Mouse (Mus musculus) lung, embryonic 16.5 days (tissue): Measurements from ENCODE around the gene Tyw3. TPM values are rescaled to one million over a fixed set of nuclear protein-coding genes. Genes with fewer than 3 reads are reported as not detected.
A peak's percentile ranks its signal among the peaks of the same experiment; 100 is the strongest.
"Not testable (repeated sequence)": the region's sequence is repeated elsewhere in the genome, so short reads cannot be mapped to it uniquely, and the experiment has no call there.

Source experiments
- ATAC-seq: fragments of 200-750 bp; cut with Nextera tagmentation; 2 replicates; pipeline ENCODE4 v1.8.0; 2017; ENCODE audit warnings: low read depth, mild to moderate bottlenecking, moderate library complexity
- H3K27ac ChIP-seq: fragments of 300-500 bp; sonication (generic); 2 replicates; pipeline ENCODE4 v1.5.1; 2014; ENCODE audit warnings: mild to moderate bottlenecking, control low read depth, low read length
- H3K27me3 ChIP-seq: fragments of 300-500 bp; sonication (generic); 2 replicates; pipeline ENCODE4 v1.6.1; 2014; ENCODE audit warnings: low read depth, low read length, mixed read lengths; ENCODE audit not compliant: control insufficient read depth, insufficient read depth
- H3K36me3 ChIP-seq: fragments of 300-500 bp; sonication (generic); 2 replicates; pipeline ENCODE4 v1.6.1; 2014; ENCODE audit warnings: low read length; ENCODE audit not compliant: control insufficient read depth, insufficient read depth
- H3K4me1 ChIP-seq: fragments of 300-500 bp; sonication (generic); replicated peaks from 2 replicates; pipeline ENCODE4 v1.6.1; 2014; ENCODE audit warnings: low read length, mixed read lengths; ENCODE audit not compliant: control insufficient read depth, insufficient read depth
- H3K4me2 ChIP-seq: fragments of 300-500 bp; sonication (generic); 2 replicates; pipeline ENCODE4 v1.6.1; 2014; ENCODE audit warnings: low read depth, low read length, control low read depth
- H3K4me3 ChIP-seq: fragments of 300-500 bp; sonication (generic); 2 replicates; pipeline ENCODE4 v1.5.1; 2014; ENCODE audit warnings: mild to moderate bottlenecking, low read length, control low read depth
- H3K9ac ChIP-seq: fragments of 300-500 bp; sonication (generic); 2 replicates; pipeline ENCODE4 v1.6.1; 2014; ENCODE audit warnings: low read length, control low read depth
- H3K9me3 ChIP-seq: fragments of 300-500 bp; sonication (generic); 2 replicates; pipeline ENCODE4 v1.6.1; 2016; ENCODE audit warnings: low read length; ENCODE audit not compliant: control insufficient read depth
- WGBS: fragments of 180-500 bp; shearing (Covaris S2); extraction: QIAGEN DNeasy Blood & Tissue Kit; methylation state at CpG from one replicate; pipeline ENCODE4 v1.1.7; 2014; 5-methylcytosine and 5-hydroxymethylcytosine counted together
- polyA plus RNA-seq: library from polyadenylated mRNA; unstranded; fragments of >200 nt; fragmentation: Nextera tagmentation; extraction: Ambion mirVana; gene quantifications from 2 replicates; pipeline ENCODE4 v1.2.1, GENCODE M21; 2015

Tyw3 gene
- polyA plus RNA-seq, result 12.4 and 16.2 TPM in 2 replicates

GRCm38 (mm10) chr3:154596934-154597554, at the start of gene Tyw3:
TSS of gene Tyw3 (minus strand) at chr3:154597104.
- H3K27me3 ChIP-seq, result no peaks in the 10 kb centered on the region
- H3K9ac ChIP-seq, result peak within 1 kb of the TSS; percentile 93

GRCm38 (mm10) chr3:154633091-154633490, 36.2 kb upstream of the Tyw3 start:
- Histone ChIP-seq H3K4me1 (no peaks in the 10 kb centered on the region), H3K9me3 (no peaks in the 10 kb centered on the region), H3K27me3 (no peaks in the 10 kb centered on the region), H3K36me3 (no peaks in the 10 kb centered on the region), H3K4me3 (no peak overlapping the region), H3K9ac (no peak overlapping the region), H3K27ac (no peak overlapping the region), H3K4me2 (no peak overlapping the region)
- ATAC-seq, result no peak
- WGBS, result 87% methylated on average over 5 of the region's 5 CpGs

More at GRCm38 (mm10) chr3:154596934-154597554, at the start of gene Tyw3:
- peaks cover 8% of the 10 kb centered on the region for H3K4me1 ChIP-seq
- no peaks in the 10 kb centered on the region for H3K9me3 ChIP-seq
- H3K27ac ChIP-seq, result peak within 1 kb of the TSS; percentile 96
- WGBS, result under 1% methylated on average over 38 of the region's 38 CpGs
- peak within 1 kb of the TSS; percentile 66 for H3K4me2 ChIP-seq
- peaks cover 9% of the 10 kb centered on the region for H3K36me3 ChIP-seq
- ATAC-seq, result peak; percentile 98
- H3K4me3 ChIP-seq, result peak within 1 kb of the TSS; percentile 93

DNA sequence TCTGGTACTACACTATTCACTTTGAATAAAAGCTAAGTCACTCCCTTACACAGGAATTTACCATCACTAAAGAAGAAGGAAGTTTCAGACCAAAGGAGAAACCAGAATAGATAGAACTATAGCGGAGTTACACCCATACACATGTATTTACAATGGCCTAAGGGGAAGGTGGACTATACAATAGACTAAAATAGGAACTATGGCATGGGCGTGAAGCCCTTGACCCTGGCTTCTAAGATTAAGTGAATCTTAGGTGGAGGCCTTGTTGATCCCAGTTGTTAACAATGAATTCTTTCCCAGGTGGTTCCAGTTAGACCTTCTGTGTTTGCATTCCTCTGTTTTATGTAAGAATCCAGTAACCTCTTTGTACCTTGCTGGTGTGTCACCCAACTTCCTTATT, 34.4 kb upstream of the Tyw3 start:
- H3K4me2 ChIP-seq, H3K9me3 ChIP-seq, H3K4me3 ChIP-seq, H3K27me3 ChIP-seq, H3K36me3 ChIP-seq, ATAC-seq, H3K9ac ChIP-seq, H3K4me1 ChIP-seq, H3K27ac ChIP-seq: not testable (repeated sequence)
- 77% methylated on average over 2 of the region's 2 CpGs for WGBS

DNA sequence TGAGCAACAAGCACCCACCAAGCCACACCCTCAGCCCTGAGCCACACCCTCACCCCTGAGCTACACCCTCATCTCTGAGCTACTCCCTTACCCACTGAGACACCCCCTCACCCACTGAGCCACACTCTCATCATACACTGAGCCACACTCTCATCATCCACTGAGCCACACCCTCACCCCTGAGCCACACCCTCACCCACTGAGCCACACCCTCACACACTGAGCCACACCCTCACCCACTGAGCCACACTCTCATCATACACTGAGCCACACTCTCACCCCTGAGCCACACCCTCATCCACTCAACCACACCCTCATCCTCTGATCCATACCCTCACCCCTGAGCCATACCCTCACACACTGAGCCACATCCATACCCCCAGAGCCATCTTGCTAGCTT, 31.4 kb upstream of the Tyw3 start:
- Histone ChIP-seq H3K9ac (no peak overlapping the region), H3K9me3 (no peaks in the 10 kb centered on the region), H3K27me3 (no peaks in the 10 kb centered on the region), H3K36me3 (no peaks in the 10 kb centered on the region), H3K4me3 (no peak overlapping the region), H3K4me1 (no peaks in the 10 kb centered on the region), H3K27ac (no peak overlapping the region), H3K4me2 (no peak overlapping the region)
- 0 out of 2 replicates have a peak, but pooled peaks have one; percentile 23 for ATAC-seq

DNA sequence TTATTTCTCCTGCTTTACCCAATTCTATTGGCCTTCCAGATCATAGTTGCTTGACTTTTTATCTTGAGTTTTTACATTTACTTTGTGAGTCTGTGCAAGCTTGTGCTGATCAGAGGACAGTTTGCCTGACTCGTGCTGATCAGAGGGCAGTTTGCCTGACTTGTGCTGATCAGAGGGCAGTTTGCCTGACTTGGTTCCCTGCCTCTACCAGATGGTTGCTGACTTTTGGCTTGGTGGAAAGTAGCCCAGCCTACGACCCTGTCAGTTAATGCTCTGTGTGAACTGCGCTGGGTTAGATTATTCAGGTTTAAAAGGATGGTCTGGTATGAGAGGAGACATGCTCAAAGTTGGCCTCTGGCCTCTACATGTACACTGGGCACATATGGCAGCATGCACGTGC, 19.2 kb upstream of the Tyw3 start:
- Histone ChIP-seq H3K27me3 (no peaks in the 10 kb centered on the region), H3K4me2 (no peak overlapping the region), H3K27ac (no peak overlapping the region), H3K9me3 (no peaks in the 10 kb centered on the region), H3K9ac (no peak overlapping the region), H3K4me3 (no peak overlapping the region), H3K36me3 (peaks cover 10% of the 10 kb centered on the region; the same call in 1 of the 2 replicates), H3K4me1 (no peaks in the 10 kb centered on the region)
- no peak for ATAC-seq
- WGBS, result 82% methylated on average over 4 of the region's 4 CpGs

DNA sequence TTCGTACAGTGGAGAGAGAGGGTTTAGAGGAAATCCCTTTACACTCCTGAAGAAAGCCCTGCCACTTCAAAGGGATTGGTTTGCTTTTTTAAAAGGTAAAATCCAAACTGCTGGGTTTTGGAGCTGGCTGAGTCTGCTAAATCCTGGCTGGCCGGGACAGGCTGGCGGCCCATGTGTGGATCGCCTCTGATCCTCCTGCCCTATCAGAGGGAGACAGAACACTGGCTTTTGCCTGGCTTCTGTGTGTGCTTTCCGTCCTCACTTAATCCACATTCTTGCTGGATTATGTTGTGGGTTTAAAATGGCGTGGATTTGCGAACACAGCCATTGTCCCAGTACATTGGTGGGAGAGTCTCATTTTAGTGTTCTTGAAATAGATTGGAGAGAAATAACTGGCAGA, 18.4 kb upstream of the Tyw3 start:
- Histone ChIP-seq H3K4me2 (no peak overlapping the region), H3K9me3 (no peaks in the 10 kb centered on the region), H3K9ac (no peak overlapping the region), H3K36me3 (peaks cover 10% of the 10 kb centered on the region; the same call in 1 of the 2 replicates), H3K27me3 (no peaks in the 10 kb centered on the region), H3K4me3 (no peak overlapping the region), H3K27ac (no peak overlapping the region), H3K4me1 (no peaks in the 10 kb centered on the region)
- ATAC-seq, result no peak
- 86% methylated on average over 7 of the region's 7 CpGs for WGBS

DNA sequence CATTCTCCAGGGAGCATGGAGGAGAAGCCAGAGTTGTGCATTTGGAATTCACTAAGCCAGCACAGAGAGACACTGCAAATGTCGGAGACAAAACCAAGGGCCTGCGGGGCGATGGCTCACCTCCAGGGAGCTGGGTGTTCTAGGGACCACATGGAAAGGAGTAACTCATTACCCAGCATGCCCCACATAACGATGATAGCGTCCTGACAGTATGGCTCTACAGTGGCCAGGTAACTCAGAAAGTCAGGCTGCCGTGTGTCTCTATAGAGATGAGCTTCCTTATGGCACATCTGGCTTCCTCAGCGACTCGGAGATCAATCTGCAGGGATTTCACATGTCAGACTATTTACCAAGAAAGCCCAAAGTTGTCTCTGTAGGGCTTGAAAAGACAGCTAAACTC, 17.9 kb upstream of the Tyw3 start:
- Histone ChIP-seq H3K27ac (no peak overlapping the region), H3K9ac (no peak overlapping the region), H3K4me3 (no peak overlapping the region), H3K4me1 (no peaks in the 10 kb centered on the region), H3K4me2 (no peak overlapping the region), H3K27me3 (no peaks in the 10 kb centered on the region), H3K9me3 (no peaks in the 10 kb centered on the region), H3K36me3 (peaks cover 10% of the 10 kb centered on the region; the same call in 1 of the 2 replicates)
- WGBS, result 94% methylated on average over 8 of the region's 8 CpGs
- ATAC-seq, result no peak

- no peaks in the 10 kb centered on the region for H3K27me3 ChIP-seq
- H3K36me3 ChIP-seq, result peaks cover 8% of the 10 kb centered on the region; the same call in 1 of the 2 replicates
- H3K9me3 ChIP-seq, result no peaks in the 10 kb centered on the region
- ATAC-seq, result no peak
- H3K4me1 ChIP-seq, result no peaks in the 10 kb centered on the region
- no peak overlapping the region for H3K27ac ChIP-seq
- H3K9ac ChIP-seq, result no peak overlapping the region
- no peak overlapping the region for H3K4me3 ChIP-seq
- 81% methylated on average over 3 of the region's 3 CpGs for WGBS
- H3K4me2 ChIP-seq, result no peak overlapping the region
Observed at GRCm38 (mm10) chr3:154611888-154612287, 15.0 kb upstream of the Tyw3 start.

GRCm38 (mm10) chr3:154607896-154608295, 11.0 kb upstream of the Tyw3 start:
- no peak overlapping the region for H3K9ac ChIP-seq
- no peak overlapping the region for H3K27ac ChIP-seq
- 0 out of 2 replicates have a peak, but pooled peaks cover 2% of the 10 kb centered on the region for H3K36me3 ChIP-seq
- H3K4me3 ChIP-seq, result no peak overlapping the region
- ATAC-seq, result no peak
- H3K4me1 ChIP-seq, result no peaks in the 10 kb centered on the region
- no peak overlapping the region for H3K4me2 ChIP-seq
- 82% methylated on average over 1 of the region's 1 CpGs for WGBS
- H3K27me3 ChIP-seq, result no peaks in the 10 kb centered on the region
- H3K9me3 ChIP-seq, result no peaks in the 10 kb centered on the region
